Mouse (Mus musculus): ENCODE results near the gene Piwil1. TPM values are rescaled to one million over a fixed set of nuclear protein-coding genes. Genes with fewer than 3 reads are reported as not detected.

Gene Piwil1
- polyA plus RNA-seq, 1 experiment from 2014 or later = not detected

- Histone ChIP-seq H3K27me3 (replicated peaks) (peaks cover 11% of the 10 kb centered on the region; the same call in 1 of the 2 replicates), H3K9ac (no peak overlapping the region), H3K4me3 (no peak overlapping the region), H3K4me2 (no peak overlapping the region), H3K27ac (ENCODE audit: poor library complexity, severe bottlenecking) (no peak overlapping the region), H3K9me3 (replicated peaks) (peaks cover 17% of the 10 kb centered on the region), H3K4me1 (replicated peaks) (no peaks in the 10 kb centered on the region), H3K36me3 (no peaks in the 10 kb centered on the region)
- ATAC-seq (ENCODE audit: insufficient number of reproducible peaks, low FRiP score) = no peak
- 28% methylated on average over 15 of the region's 15 CpGs for WGBS
These were observed 17.7 kb upstream of the Piwil1 start for GRCm38 (mm10) chr5:128684621-128685020.

- Histone ChIP-seq H3K27ac (ENCODE audit: poor library complexity, severe bottlenecking) (no peak overlapping the region), H3K36me3 (no peaks in the 10 kb centered on the region), H3K4me2 (no peak overlapping the region), H3K9ac (no peak overlapping the region), H3K9me3 (replicated peaks) (peaks cover 17% of the 10 kb centered on the region), H3K4me3 (no peak overlapping the region), H3K27me3 (replicated peaks) (peaks cover 11% of the 10 kb centered on the region; the same call in 1 of the 2 replicates), H3K4me1 (replicated peaks) (no peaks in the 10 kb centered on the region)
- WGBS = 80% methylated on average over 5 of the region's 5 CpGs
- no peak for ATAC-seq (ENCODE audit: insufficient number of reproducible peaks, low FRiP score)
These were observed 15.2 kb upstream of the Piwil1 start for GRCm38 (mm10) chr5:128687139-128687538.

- Histone ChIP-seq H3K4me2 (no peak overlapping the region), H3K9me3 (replicated peaks) (no peaks in the 10 kb centered on the region), H3K27ac (ENCODE audit: poor library complexity, severe bottlenecking) (no peak overlapping the region), H3K36me3 (no peaks in the 10 kb centered on the region), H3K9ac (no peak overlapping the region), H3K4me3 (no peak overlapping the region), H3K4me1 (replicated peaks) (no peaks in the 10 kb centered on the region), H3K27me3 (replicated peaks) (no peaks in the 10 kb centered on the region)
- no peak for ATAC-seq (ENCODE audit: insufficient number of reproducible peaks, low FRiP score)
- WGBS = 62% methylated on average over 6 of the region's 6 CpGs
These were observed 8.2 kb upstream of the Piwil1 start for GRCm38 (mm10) chr5:128694107-128694506.

DNA sequence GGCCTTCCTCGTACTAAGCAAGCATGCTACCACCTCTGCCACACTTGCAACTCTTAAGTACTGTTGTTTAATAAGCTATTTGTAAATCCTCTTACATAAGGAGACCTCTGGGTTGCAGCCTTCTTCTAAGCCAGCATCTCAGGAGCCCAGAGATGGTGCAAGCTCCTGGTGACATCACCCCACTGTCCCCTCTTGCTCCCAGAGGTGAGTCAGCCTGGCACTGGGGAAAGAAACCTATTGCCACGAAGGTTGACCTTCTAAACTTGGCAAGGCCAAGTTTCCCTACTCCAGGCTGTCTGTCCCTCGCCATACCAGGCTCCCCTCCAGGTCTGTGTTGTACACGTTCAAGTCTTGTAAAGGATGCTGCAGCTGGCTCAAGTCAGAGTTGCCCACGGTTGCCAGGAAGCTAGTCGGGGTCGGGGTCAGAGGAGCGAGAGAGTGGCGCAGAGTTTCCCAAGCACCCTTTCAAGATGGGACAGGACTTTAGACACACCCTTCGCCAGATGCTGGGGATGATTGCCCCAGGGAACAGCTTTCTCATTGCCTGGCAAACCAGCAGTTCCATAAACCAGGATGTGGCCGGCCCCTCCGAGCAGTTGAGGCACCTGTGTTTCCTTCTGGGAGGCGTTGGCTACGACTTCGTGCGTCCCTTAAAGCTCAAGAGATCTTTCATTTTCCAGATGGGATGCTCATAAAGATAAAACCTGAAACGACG is 7.6 kb upstream of the Piwil1 start:
- Histone ChIP-seq H3K4me1 (replicated peaks) (no peaks in the 10 kb centered on the region), H3K36me3 (no peaks in the 10 kb centered on the region), H3K4me2 (no peak overlapping the region), H3K9ac (no peak overlapping the region), H3K9me3 (replicated peaks) (no peaks in the 10 kb centered on the region), H3K4me3 (no peak overlapping the region), H3K27me3 (replicated peaks) (no peaks in the 10 kb centered on the region), H3K27ac (ENCODE audit: poor library complexity, severe bottlenecking) (no peak overlapping the region)
- no peak for ATAC-seq (ENCODE audit: insufficient number of reproducible peaks, low FRiP score)
- 78% methylated on average over 18 of the region's 18 CpGs for WGBS

GRCm38 (mm10) chr5:128696824-128697223 is 5.5 kb upstream of the Piwil1 start:
- H3K4me2 ChIP-seq = no peak overlapping the region
- WGBS = 69% methylated on average over 10 of the region's 10 CpGs
- no peaks in the 10 kb centered on the region for H3K4me1 ChIP-seq (replicated peaks)
- no peak for ATAC-seq (ENCODE audit: insufficient number of reproducible peaks, low FRiP score)
- no peaks in the 10 kb centered on the region for H3K27me3 ChIP-seq (replicated peaks)
- no peaks in the 10 kb centered on the region for H3K9me3 ChIP-seq (replicated peaks)
- H3K27ac ChIP-seq (ENCODE audit: poor library complexity, severe bottlenecking) = no peak overlapping the region
- no peak overlapping the region for H3K4me3 ChIP-seq
- no peak overlapping the region for H3K9ac ChIP-seq
- no peaks in the 10 kb centered on the region for H3K36me3 ChIP-seq

DNA sequence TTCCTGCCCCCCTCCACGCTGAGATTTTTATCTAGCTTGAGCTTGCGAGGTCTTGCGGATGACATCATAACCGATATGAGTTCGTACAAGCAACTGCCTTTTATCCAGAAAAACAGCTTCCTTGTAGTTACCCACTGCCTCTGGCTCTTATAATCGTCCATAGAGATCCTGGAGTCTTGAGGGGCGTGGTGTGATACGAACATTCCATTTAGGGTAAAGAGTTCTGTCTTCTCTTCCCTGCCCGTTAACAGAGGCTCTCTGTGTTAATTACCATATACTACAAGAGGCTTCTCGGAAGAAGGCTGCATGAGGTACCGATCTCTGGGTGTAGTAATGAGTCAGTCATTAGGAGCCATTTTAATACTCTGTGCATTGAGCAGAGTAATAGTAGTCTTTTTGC is 1.6 kb upstream of the Piwil1 start:
- Histone ChIP-seq H3K36me3 (no peaks in the 10 kb centered on the region), H3K9me3 (replicated peaks) (no peaks in the 10 kb centered on the region), H3K4me2 (no peak overlapping the region), H3K27ac (ENCODE audit: poor library complexity, severe bottlenecking) (no peak overlapping the region), H3K9ac (no peak overlapping the region), H3K27me3 (replicated peaks) (no peaks in the 10 kb centered on the region), H3K4me1 (replicated peaks) (0 out of 2 replicates have a peak, but pooled peaks cover 5% of the 10 kb centered on the region), H3K4me3 (no peak overlapping the region)
- 0 out of 2 replicates have a peak, but pooled peaks have one; percentile 15 for ATAC-seq (ENCODE audit: insufficient number of reproducible peaks, low FRiP score)
- WGBS = 46% methylated on average over 11 of the region's 11 CpGs

GRCm38 (mm10) chr5:128703688-128704087 is 1.4 kb downstream of the Piwil1 start:
- Histone ChIP-seq H3K4me3 (no peak overlapping the region), H3K4me1 (replicated peaks) (0 out of 2 replicates have a peak, but pooled peaks cover 5% of the 10 kb centered on the region), H3K27ac (ENCODE audit: poor library complexity, severe bottlenecking) (no peak overlapping the region), H3K9ac (no peak overlapping the region), H3K4me2 (peak overlapping the region; percentile 54), H3K27me3 (replicated peaks) (no peaks in the 10 kb centered on the region), H3K36me3 (no peaks in the 10 kb centered on the region), H3K9me3 (replicated peaks) (peaks cover 4% of the 10 kb centered on the region; the same call in 1 of the 2 replicates)
- no peak for ATAC-seq (ENCODE audit: insufficient number of reproducible peaks, low FRiP score)
- WGBS = 29% methylated on average over 10 of the region's 10 CpGs

- H3K4me2 ChIP-seq = peak overlapping the region; percentile 54
- H3K27me3 ChIP-seq (replicated peaks) = no peaks in the 10 kb centered on the region
- no peak; the same call in 1 of the 2 replicates for ATAC-seq (ENCODE audit: insufficient number of reproducible peaks, low FRiP score)
These were observed 2.0 kb downstream of the Piwil1 start for GRCm38 (mm10) chr5:128704134-128704904.

DNA sequence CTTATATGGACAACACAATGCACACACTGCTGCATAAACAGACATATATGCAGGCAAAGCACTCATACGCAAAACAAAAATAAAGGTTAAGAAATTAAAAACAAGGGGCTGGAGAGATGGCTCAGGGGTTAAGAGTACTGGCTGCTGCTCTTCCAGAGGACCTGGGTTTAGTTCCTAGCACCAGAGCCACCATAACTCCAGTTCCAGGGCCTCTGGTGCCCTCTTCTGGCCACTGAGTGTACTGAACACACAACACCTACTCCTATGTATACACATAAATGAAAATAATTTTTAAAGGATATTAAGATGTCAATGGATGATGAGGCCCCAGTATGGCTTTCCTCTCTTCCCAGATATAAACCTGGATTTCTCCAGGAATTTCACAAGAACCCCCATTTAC is 4.1 kb downstream of the Piwil1 start:
- ATAC-seq (ENCODE audit: insufficient number of reproducible peaks, low FRiP score) = no peak
- Histone ChIP-seq H3K27ac (ENCODE audit: poor library complexity, severe bottlenecking) (no peak overlapping the region), H3K27me3 (replicated peaks) (no peaks in the 10 kb centered on the region), H3K9ac (no peak overlapping the region), H3K4me1 (replicated peaks) (0 out of 2 replicates have a peak, but pooled peaks cover 5% of the 10 kb centered on the region), H3K36me3 (no peaks in the 10 kb centered on the region), H3K4me2 (no peak overlapping the region), H3K4me3 (no peak overlapping the region), H3K9me3 (replicated peaks) (peaks cover 4% of the 10 kb centered on the region; the same call in 1 of the 2 replicates)
- WGBS = 94% methylated on average over 1 of the region's 1 CpGs

More at GRCm38 (mm10) chr5:128704134-128704904, 2.0 kb downstream of the Piwil1 start:
- H3K4me1 ChIP-seq (replicated peaks) = 0 out of 2 replicates have a peak, but pooled peaks cover 5% of the 10 kb centered on the region
- H3K36me3 ChIP-seq = no peaks in the 10 kb centered on the region
- WGBS = 36% methylated on average over 17 of the region's 19 CpGs
- H3K27ac ChIP-seq (ENCODE audit: poor library complexity, severe bottlenecking) = no peak overlapping the region
- H3K9ac ChIP-seq = peak overlapping the region; percentile 19; the same call in 1 of the 2 replicates
- H3K4me3 ChIP-seq = peak overlapping the region; percentile 6; the same call in 1 of the 2 replicates
- H3K9me3 ChIP-seq (replicated peaks) = peaks cover 4% of the 10 kb centered on the region; the same call in 1 of the 2 replicates

DNA sequence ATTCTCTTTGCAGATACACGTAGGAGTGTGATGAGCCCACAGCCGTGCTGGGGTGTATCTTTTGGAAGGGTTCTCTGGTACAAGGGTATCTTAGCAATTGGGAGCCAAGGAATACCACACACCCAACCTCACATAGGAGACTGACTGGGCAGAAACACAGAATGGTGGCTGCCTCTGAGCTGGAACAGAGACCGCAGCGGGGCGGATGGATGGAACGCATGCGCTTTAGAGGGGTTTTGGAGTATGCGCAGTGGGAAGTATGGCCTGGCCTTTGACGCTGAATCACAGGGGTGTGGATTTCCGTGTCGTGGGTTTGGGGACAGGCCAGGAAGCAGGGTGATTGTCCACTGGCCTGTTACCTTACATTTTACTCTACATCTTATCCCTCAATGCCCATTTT is 4.9 kb downstream of the Piwil1 start:
- peaks cover 4% of the 10 kb centered on the region; the same call in 1 of the 2 replicates for H3K9me3 ChIP-seq (replicated peaks)
- 0 out of 2 replicates have a peak, but pooled peaks cover 5% of the 10 kb centered on the region for H3K4me1 ChIP-seq (replicated peaks)
- no peak overlapping the region for H3K4me3 ChIP-seq
- no peaks in the 10 kb centered on the region for H3K27me3 ChIP-seq (replicated peaks)
- 87% methylated on average over 11 of the region's 11 CpGs for WGBS
- H3K4me2 ChIP-seq = no peak overlapping the region
- no peak overlapping the region for H3K9ac ChIP-seq
- ATAC-seq (ENCODE audit: insufficient number of reproducible peaks, low FRiP score) = no peak
- H3K36me3 ChIP-seq = no peaks in the 10 kb centered on the region
- H3K27ac ChIP-seq (ENCODE audit: poor library complexity, severe bottlenecking) = no peak overlapping the region

GRCm38 (mm10) chr5:128708929-128709328 is 6.6 kb downstream of the Piwil1 start:
- 0 out of 2 replicates have a peak, but pooled peaks cover 5% of the 10 kb centered on the region for H3K4me1 ChIP-seq (replicated peaks)
- H3K9ac ChIP-seq = no peak overlapping the region
- H3K4me3 ChIP-seq = no peak overlapping the region
- H3K9me3 ChIP-seq (replicated peaks) = peaks cover 4% of the 10 kb centered on the region; the same call in 1 of the 2 replicates
- no peak overlapping the region for H3K27ac ChIP-seq (ENCODE audit: poor library complexity, severe bottlenecking)
- no peak for ATAC-seq (ENCODE audit: insufficient number of reproducible peaks, low FRiP score)
- H3K36me3 ChIP-seq = no peaks in the 10 kb centered on the region
- WGBS = 74% methylated on average over 5 of the region's 5 CpGs
- H3K27me3 ChIP-seq (replicated peaks) = no peaks in the 10 kb centered on the region
- no peak overlapping the region for H3K4me2 ChIP-seq

Measured in heart, embryonic 12.5 days (tissue).